Mouse (Mus musculus) ES-Bruce4 (cell line): ENCODE measurements around the gene Oscp1. TPM values are rescaled to one million over a fixed set of nuclear protein-coding genes. Genes with fewer than 3 reads are reported as not detected.
A peak's percentile ranks its signal among the peaks of the same experiment; 100 is the strongest.

Source experiments
- H3K27ac ChIP-seq: 2 replicates; pipeline ENCODE4 v1.5.1; 2012; ENCODE audit warnings: low read length, inconsistent platforms; ENCODE audit not compliant: insufficient read depth
- H3K27me3 ChIP-seq: 2 replicates; pipeline ENCODE4 v1.6.1; 2012; ENCODE audit warnings: mild to moderate bottlenecking, low read length, inconsistent platforms; ENCODE audit not compliant: control insufficient read depth, poor library complexity, insufficient read depth, severe bottlenecking
- H3K36me3 ChIP-seq: 2 replicates; pipeline ENCODE4 v1.6.1; 2012; ENCODE audit warnings: inconsistent platforms, mild to moderate bottlenecking, low read length, moderate library complexity; ENCODE audit not compliant: control insufficient read depth, poor library complexity, insufficient read depth, severe bottlenecking
- H3K4me1 ChIP-seq: one replicate; pipeline ENCODE4 v1.8.1; 2011; ENCODE audit warnings: low read length; ENCODE audit not compliant: control insufficient read depth, insufficient read depth
- H3K4me3 ChIP-seq: 2 replicates; pipeline ENCODE4 v1.5.1; 2011; ENCODE audit warnings: low read depth, mild to moderate bottlenecking, low read length
- H3K9ac ChIP-seq: 2 replicates; pipeline ENCODE4 v1.6.1; 2012; ENCODE audit warnings: low read depth, mild to moderate bottlenecking, inconsistent platforms; ENCODE audit not compliant: poor library complexity, severe bottlenecking
- H3K9me3 ChIP-seq: replicated peaks from 2 replicates; pipeline ENCODE4 v1.6.1; 2012; ENCODE audit warnings: mild to moderate bottlenecking, low read length, inconsistent platforms; ENCODE audit not compliant: control insufficient read depth, poor library complexity, insufficient read depth, severe bottlenecking
- CTCF ChIP-seq: IDR thresholded peaks from one replicate; pipeline ENCODE4 v1.8.1; 2011; ENCODE audit warnings: low read depth, low read length
- EP300 ChIP-seq: IDR thresholded peaks from 2 replicates; pipeline ENCODE4 v1.6.1; 2011; ENCODE audit warnings: low read depth, low read length; ENCODE audit not compliant: insufficient read depth
- POLR2A ChIP-seq: IDR thresholded peaks from one replicate; pipeline ENCODE4 v1.8.1; 2011; ENCODE audit warnings: low read length; ENCODE audit not compliant: insufficient read depth
- polyA plus RNA-seq: library from polyadenylated mRNA; stranded (reverse); fragments of >200 nt; gene quantifications from 2 replicates; pipeline ENCODE4 v1.2.4, GENCODE M21; 2011; ENCODE audit warnings: low read depth; ENCODE audit not compliant: missing spikeins, insufficient read depth, insufficient read length

Oscp1 gene
- polyA plus RNA-seq, 1 experiment, result 5.3 TPM

DNA sequence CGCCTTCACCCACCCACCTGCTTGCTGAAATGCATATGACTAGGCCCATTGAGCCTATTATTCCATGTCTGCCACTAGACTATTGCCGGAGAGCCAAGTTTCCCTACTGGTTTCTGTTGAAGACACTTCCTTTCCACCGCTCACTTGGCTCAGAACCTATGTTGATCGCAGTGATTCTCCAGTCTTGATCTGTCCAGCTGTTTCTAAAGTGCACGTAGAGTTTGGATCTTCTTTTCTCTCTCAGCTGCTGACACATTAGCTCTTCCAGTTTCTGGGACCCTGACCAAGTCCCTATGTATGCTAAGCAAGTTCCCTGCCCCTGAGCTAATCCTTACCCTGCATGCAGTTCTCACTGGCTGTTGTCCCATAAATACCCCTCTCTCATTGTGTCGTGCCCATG is 19.5 kb downstream of the Oscp1 start:
- no peaks in the 10 kb centered on the region for H3K36me3 ChIP-seq
- H3K27me3 ChIP-seq, result no peaks in the 10 kb centered on the region
- TF ChIP-seq POLR2A (no peak), EP300 (no peak), CTCF (no peak)
- no peak overlapping the region for H3K4me3 ChIP-seq
- H3K4me1 ChIP-seq, result peaks cover 3% of the 10 kb centered on the region
- H3K9ac ChIP-seq, result no peak overlapping the region
- H3K9me3 ChIP-seq, result no peaks in the 10 kb centered on the region
- no peak overlapping the region for H3K27ac ChIP-seq

DNA sequence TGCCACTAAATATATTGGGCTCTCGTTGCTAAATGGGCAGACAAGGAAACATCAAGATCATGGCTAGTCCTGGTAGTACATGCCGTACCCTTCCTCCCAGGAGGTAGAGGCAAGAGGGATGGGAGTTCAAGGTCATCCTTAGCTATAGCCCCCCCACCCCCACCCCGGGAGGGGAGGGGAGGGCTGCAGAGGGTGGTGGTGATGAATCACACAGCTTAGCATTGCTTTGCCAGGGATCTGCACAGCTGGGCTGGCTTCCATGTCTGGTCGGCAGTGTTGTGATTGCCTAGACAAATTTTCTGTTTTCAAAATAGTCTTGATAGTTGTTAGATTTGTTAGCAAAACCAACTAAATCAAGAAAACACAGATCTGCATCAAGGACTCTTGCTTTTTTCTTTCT is 20.9 kb downstream of the Oscp1 start:
- H3K9ac ChIP-seq, result no peak overlapping the region
- H3K27ac ChIP-seq, result no peak overlapping the region
- H3K27me3 ChIP-seq, result no peaks in the 10 kb centered on the region
- no peak overlapping the region for H3K4me3 ChIP-seq
- H3K9me3 ChIP-seq, result no peaks in the 10 kb centered on the region
- H3K4me1 ChIP-seq, result peaks cover 4% of the 10 kb centered on the region
- H3K36me3 ChIP-seq, result no peaks in the 10 kb centered on the region
- no peak for TF ChIP-seq POLR2A
- TF ChIP-seq CTCF, result no peak
- no peak for TF ChIP-seq EP300

GRCm38 (mm10) chr4:126081601-126082000 is 23.2 kb downstream of the Oscp1 start:
- Histone ChIP-seq H3K9me3 (no peaks in the 10 kb centered on the region), H3K4me3 (no peak overlapping the region), H3K27me3 (no peaks in the 10 kb centered on the region), H3K36me3 (no peaks in the 10 kb centered on the region), H3K27ac (no peak overlapping the region), H3K9ac (no peak overlapping the region), H3K4me1 (peaks cover 4% of the 10 kb centered on the region)
- no peak for TF ChIP-seq EP300
- TF ChIP-seq CTCF, result no peak
- no peak for TF ChIP-seq POLR2A

GRCm38 (mm10) chr4:126083021-126083420 is 24.7 kb downstream of the Oscp1 start:
- Histone ChIP-seq H3K4me1 (peaks cover 2% of the 10 kb centered on the region), H3K9me3 (no peaks in the 10 kb centered on the region), H3K9ac (no peak overlapping the region), H3K36me3 (no peaks in the 10 kb centered on the region), H3K27me3 (no peaks in the 10 kb centered on the region), H3K27ac (no peak overlapping the region), H3K4me3 (0 out of 2 replicates have a peak overlapping the region, but pooled peaks have one; percentile 17)
- TF ChIP-seq CTCF, result no peak
- TF ChIP-seq POLR2A, result no peak
- TF ChIP-seq EP300, result no peak

DNA sequence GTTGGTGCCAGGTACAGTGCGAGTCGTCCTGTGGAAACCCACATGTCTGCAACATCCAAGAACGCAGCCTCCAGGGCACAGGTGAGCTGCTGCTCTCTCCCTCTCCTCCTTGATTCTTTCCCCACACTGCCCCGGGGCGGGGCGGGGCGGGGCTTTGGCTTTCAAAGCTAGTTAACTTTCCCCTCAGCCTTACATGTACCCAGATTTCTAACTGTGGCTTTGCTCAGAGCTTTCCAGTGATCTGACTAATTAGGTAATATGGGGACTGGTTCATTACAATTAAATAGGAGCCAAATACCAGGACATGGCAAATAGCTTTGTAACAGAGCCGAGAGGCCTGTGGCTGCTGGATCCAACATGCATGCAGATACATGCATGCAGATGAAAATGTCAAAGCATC is 26.0 kb downstream of the Oscp1 start:
- Histone ChIP-seq H3K27ac (no peak overlapping the region), H3K27me3 (no peaks in the 10 kb centered on the region), H3K4me3 (no peak overlapping the region), H3K36me3 (no peaks in the 10 kb centered on the region), H3K9ac (no peak overlapping the region), H3K4me1 (peaks cover 2% of the 10 kb centered on the region), H3K9me3 (no peaks in the 10 kb centered on the region)
- TF ChIP-seq EP300 (no peak), CTCF (no peak), POLR2A (no peak)

DNA sequence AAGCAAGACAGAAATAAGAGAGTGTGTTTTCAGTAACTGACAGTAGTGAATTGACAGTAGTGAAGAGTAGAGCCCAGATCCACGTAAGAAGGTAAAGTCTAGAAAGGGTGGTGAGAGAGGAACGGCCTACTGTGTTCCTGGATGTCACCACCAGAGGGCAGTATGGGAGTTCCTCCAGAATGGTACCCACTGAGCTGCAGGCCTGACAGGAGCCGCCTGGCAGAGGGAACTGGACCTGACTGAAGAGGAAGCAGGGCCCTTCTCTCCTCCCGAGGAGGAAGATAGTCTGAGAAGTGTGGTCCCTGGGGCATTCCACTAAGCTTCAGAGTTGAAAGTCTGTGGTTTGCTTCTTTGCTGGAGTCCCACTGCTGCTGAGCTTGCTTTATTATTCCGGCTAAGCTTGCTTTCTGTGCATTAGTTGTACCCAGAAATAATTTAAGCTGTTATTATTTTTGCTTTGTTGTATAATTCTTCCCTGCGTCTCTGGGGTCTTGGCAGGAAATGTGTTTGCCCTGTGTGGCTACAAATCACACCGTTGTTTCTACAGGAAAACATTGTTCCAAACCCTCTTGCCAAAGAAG is 27.7 kb downstream of the Oscp1 start:
- H3K4me1 ChIP-seq, result peaks cover 2% of the 10 kb centered on the region
- H3K4me3 ChIP-seq, result no peak overlapping the region
- no peaks in the 10 kb centered on the region for H3K9me3 ChIP-seq
- no peaks in the 10 kb centered on the region for H3K36me3 ChIP-seq
- no peak overlapping the region for H3K27ac ChIP-seq
- H3K27me3 ChIP-seq, result no peaks in the 10 kb centered on the region
- TF ChIP-seq CTCF (peak; percentile 86), EP300 (no peak)
- no peak overlapping the region for H3K9ac ChIP-seq
